Mouse (Mus musculus): ENCODE results near the gene Jade2.

Gene Jade2

DNA sequence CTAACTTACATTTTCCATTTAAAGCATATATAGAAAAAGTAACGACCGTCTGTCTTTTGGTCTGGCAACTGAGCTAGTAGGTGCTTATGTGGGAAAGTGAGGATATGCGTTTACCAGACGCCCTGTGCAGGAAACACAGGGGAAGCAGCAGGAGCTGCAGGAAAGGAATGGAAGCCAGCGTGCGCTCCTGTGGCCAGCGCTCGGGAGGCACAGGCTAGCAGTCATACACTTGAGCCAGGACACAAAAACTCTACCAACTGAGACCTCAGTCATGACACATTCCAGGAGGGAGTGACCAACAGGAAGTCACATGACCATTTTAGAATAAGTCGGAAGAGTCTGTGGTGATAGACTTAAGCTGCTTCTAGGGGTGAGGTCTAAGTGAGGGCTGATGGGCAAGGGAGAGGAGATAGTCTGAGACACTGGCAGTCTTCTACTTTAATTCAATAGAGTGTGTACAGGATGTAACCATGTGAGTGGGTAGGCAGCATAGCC, 76.6 kb downstream of the Jade2 start:
- Histone ChIP-seq H3K9me3 (ENCODE audit: low read length) (no peaks in the 10 kb centered on the region), H3K36me3 (ENCODE audit: insufficient read depth, low read length) (peaks cover 64% of the 10 kb centered on the region), H3K4me1 (replicated peaks; ENCODE audit: low read depth, low read length) (peaks cover 11% of the 10 kb centered on the region), H3K27me3 (ENCODE audit: insufficient read depth, low read length) (no peaks in the 10 kb centered on the region), H3K4me3 (replicated peaks; ENCODE audit: low read length) (no peak overlapping the region)
- TF ChIP-seq NANOG (IDR thresholded peaks at IDR 0.05; ENCODE audit: borderline replicate concordance, low read length): no peak
- no peak for TF ChIP-seq CTCF (conservative IDR thresholded peaks at IDR 0.05; ENCODE audit: low read length)
- TF ChIP-seq POU5F1 (IDR thresholded peaks at IDR 0.05; ENCODE audit: borderline replicate concordance, low read length): no peak

DNA sequence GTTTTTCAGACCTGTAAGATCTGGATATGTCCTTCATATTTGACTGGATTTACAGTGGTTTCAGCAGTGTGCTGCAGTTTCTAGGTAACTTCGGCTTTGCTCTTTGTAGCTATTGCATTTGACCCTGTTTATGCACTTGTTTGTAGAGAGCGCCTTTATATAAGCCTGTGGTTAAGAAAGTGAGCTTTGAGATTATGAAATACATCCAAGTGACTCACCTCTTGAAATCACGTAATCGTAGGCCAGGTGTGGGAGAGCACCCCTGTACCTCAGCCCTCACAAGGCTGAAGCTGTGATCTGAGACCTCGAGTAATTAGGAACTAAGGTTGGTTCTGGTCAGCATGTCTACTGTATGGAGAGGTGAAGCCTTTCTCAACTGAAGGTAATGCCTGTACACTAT, 80.0 kb downstream of the Jade2 start:
- TF ChIP-seq NANOG (IDR thresholded peaks at IDR 0.05; ENCODE audit: borderline replicate concordance, low read length): no peak
- no peak for TF ChIP-seq POU5F1 (IDR thresholded peaks at IDR 0.05; ENCODE audit: borderline replicate concordance, low read length)
- TF ChIP-seq CTCF (conservative IDR thresholded peaks at IDR 0.05; ENCODE audit: low read length): no peak
- H3K9me3 ChIP-seq (ENCODE audit: low read length): no peaks in the 10 kb centered on the region
- peaks cover 48% of the 10 kb centered on the region for H3K36me3 ChIP-seq (ENCODE audit: insufficient read depth, low read length)
- peaks cover 24% of the 10 kb centered on the region for H3K4me1 ChIP-seq (replicated peaks; ENCODE audit: low read depth, low read length)
- H3K4me3 ChIP-seq (replicated peaks; ENCODE audit: low read length): no peak overlapping the region
- H3K27me3 ChIP-seq (ENCODE audit: insufficient read depth, low read length): no peaks in the 10 kb centered on the region

GRCm38 (mm10) chr11:51775507-51775906, 81.9 kb downstream of the Jade2 start:
- H3K27me3 ChIP-seq (ENCODE audit: insufficient read depth, low read length): no peaks in the 10 kb centered on the region
- no peak for TF ChIP-seq POU5F1 (IDR thresholded peaks at IDR 0.05; ENCODE audit: borderline replicate concordance, low read length)
- no peak for TF ChIP-seq CTCF (conservative IDR thresholded peaks at IDR 0.05; ENCODE audit: low read length)
- TF ChIP-seq NANOG (IDR thresholded peaks at IDR 0.05; ENCODE audit: borderline replicate concordance, low read length): no peak
- peaks cover 18% of the 10 kb centered on the region; the same call in 1 of the 2 replicates for H3K4me1 ChIP-seq (replicated peaks; ENCODE audit: low read depth, low read length)

DNA sequence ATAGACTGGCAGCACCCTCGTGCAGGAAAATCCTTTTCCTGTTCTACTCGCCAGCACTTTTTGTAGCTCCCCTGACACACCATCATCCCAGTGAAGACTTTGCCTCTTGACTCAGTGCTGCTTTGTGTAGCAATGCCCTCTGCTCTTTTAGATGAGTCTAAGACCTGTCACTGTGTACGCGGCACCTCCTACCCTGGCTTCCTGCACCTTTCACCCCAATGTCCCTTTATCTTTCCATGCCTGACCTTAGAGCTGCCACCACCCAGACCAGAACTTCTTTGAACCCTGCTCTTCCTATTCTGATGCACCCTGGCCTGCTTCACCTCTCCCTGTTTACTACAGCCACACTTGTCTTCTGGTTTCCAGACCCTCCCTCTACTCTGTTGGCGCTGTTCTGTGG, 89.2 kb downstream of the Jade2 start:
- H3K9me3 ChIP-seq (ENCODE audit: low read length): no peaks in the 10 kb centered on the region

More at GRCm38 (mm10) chr11:51775507-51775906, 81.9 kb downstream of the Jade2 start:
- Histone ChIP-seq H3K9me3 (ENCODE audit: low read length) (no peaks in the 10 kb centered on the region), H3K4me3 (replicated peaks; ENCODE audit: low read length) (no peak overlapping the region), H3K36me3 (ENCODE audit: insufficient read depth, low read length) (peaks cover 28% of the 10 kb centered on the region)

DNA sequence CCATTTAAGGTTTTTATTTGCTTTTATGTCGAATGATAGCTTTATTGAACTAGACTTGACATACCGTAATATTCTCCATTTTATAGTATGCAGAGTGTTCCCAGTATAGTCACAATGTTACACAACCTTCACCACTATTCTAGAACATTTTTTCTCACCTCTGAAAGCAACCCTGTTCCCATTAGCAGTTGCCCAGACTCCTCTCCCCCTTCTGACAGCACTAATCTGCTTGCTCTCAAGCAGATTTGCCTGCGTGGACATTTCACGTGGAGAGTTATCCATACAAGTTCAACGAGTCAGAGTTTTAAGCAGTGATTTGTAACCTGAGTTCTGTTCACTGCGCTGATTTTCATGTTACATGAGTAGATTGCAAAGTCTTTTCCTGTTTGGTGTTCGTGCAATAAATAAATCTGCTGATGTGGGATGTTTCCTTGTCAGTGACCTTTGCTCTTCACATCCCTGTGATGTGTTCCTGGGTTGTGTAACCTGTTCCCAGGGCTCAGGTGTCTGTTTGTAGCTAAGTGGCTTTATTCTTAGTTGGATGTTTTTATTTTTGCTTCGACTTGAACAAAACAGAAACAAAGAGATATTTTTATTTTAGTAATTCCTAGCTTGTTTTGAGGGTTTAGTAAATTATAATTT, 89.8 kb downstream of the Jade2 start:
- no peak for TF ChIP-seq NANOG (IDR thresholded peaks at IDR 0.05; ENCODE audit: borderline replicate concordance, low read length)
- no peak for TF ChIP-seq CTCF (conservative IDR thresholded peaks at IDR 0.05; ENCODE audit: low read length)
- no peak for TF ChIP-seq POU5F1 (IDR thresholded peaks at IDR 0.05; ENCODE audit: borderline replicate concordance, low read length)
- Histone ChIP-seq H3K4me3 (replicated peaks; ENCODE audit: low read length) (no peak overlapping the region), H3K9me3 (ENCODE audit: low read length) (no peaks in the 10 kb centered on the region), H3K36me3 (ENCODE audit: insufficient read depth, low read length) (no peaks in the 10 kb centered on the region), H3K4me1 (replicated peaks; ENCODE audit: low read depth, low read length) (peaks cover 19% of the 10 kb centered on the region), H3K27me3 (ENCODE audit: insufficient read depth, low read length) (no peaks in the 10 kb centered on the region)

More for the DNA sequence above, 89.2 kb downstream of the Jade2 start:
- Histone ChIP-seq H3K27me3 (ENCODE audit: insufficient read depth, low read length) (no peaks in the 10 kb centered on the region), H3K36me3 (ENCODE audit: insufficient read depth, low read length) (no peaks in the 10 kb centered on the region), H3K4me1 (replicated peaks; ENCODE audit: low read depth, low read length) (peaks cover 13% of the 10 kb centered on the region), H3K4me3 (replicated peaks; ENCODE audit: low read length) (no peak overlapping the region)
- no peak for TF ChIP-seq POU5F1 (IDR thresholded peaks at IDR 0.05; ENCODE audit: borderline replicate concordance, low read length)
- no peak for TF ChIP-seq NANOG (IDR thresholded peaks at IDR 0.05; ENCODE audit: borderline replicate concordance, low read length)
- TF ChIP-seq CTCF (conservative IDR thresholded peaks at IDR 0.05; ENCODE audit: low read length): no peak

- Histone ChIP-seq H3K36me3 (ENCODE audit: insufficient read depth, low read length) (no peaks in the 10 kb centered on the region), H3K9me3 (ENCODE audit: low read length) (no peaks in the 10 kb centered on the region), H3K4me1 (replicated peaks; ENCODE audit: low read depth, low read length) (peaks cover 20% of the 10 kb centered on the region), H3K4me3 (replicated peaks; ENCODE audit: low read length) (peak overlapping the region; percentile 99; the same call in 1 of the 2 replicates), H3K27me3 (ENCODE audit: insufficient read depth, low read length) (no peaks in the 10 kb centered on the region; the same call in 1 of the 2 replicates)
- TF ChIP-seq NANOG (IDR thresholded peaks at IDR 0.05; ENCODE audit: borderline replicate concordance, low read length) (no peak), POU5F1 (IDR thresholded peaks at IDR 0.05; ENCODE audit: borderline replicate concordance, low read length) (no peak), CTCF (conservative IDR thresholded peaks at IDR 0.05; ENCODE audit: low read length) (no peak)
These were observed 92.6 kb downstream of the Jade2 start for GRCm38 (mm10) chr11:51764816-51765215.

GRCm38 (mm10) chr11:51763955-51764354, 93.5 kb downstream of the Jade2 start:
- H3K4me1 ChIP-seq (replicated peaks; ENCODE audit: low read depth, low read length): peaks cover 20% of the 10 kb centered on the region
- H3K27me3 ChIP-seq (ENCODE audit: insufficient read depth, low read length): no peaks in the 10 kb centered on the region; the same call in 1 of the 2 replicates
- peak overlapping the region; percentile 99 for H3K4me3 ChIP-seq (replicated peaks; ENCODE audit: low read length)
- TF ChIP-seq POU5F1 (IDR thresholded peaks at IDR 0.05; ENCODE audit: borderline replicate concordance, low read length) (no peak), NANOG (IDR thresholded peaks at IDR 0.05; ENCODE audit: borderline replicate concordance, low read length) (no peak), CTCF (conservative IDR thresholded peaks at IDR 0.05; ENCODE audit: low read length) (no peak)
- no peaks in the 10 kb centered on the region for H3K9me3 ChIP-seq (ENCODE audit: low read length)
- no peaks in the 10 kb centered on the region for H3K36me3 ChIP-seq (ENCODE audit: insufficient read depth, low read length)

All from E14TG2a.4 (cell line).